30 mouse cellular contexts compared by ENCODE assay signal in the genomic region with DNA sequence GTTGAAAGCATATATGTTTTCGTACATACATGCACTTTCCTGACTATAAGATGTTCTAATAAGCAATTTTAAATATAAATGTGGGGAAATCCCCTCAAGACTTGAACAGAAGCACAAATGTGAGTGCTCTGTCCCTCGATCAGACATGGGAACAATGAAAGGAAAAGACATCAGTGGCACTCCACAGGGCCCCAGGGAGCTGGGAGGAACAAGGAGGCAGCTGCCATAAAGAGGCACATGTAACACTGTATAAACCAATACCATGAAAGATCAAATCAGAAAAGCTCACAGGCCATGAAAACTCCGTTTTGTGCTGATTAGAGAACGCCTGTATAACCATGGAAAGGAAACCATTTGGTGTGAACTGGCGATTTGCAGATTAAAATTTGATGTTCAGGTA.
A peak's percentile ranks its signal among the peaks of the same experiment; 100 is the strongest.
DNase-seq lines count a peak whose midpoint lies in the region; ATAC-seq lines count a peak whose summit lies in the region.
"Had no signal": no experiment of that assay in that cellular context is flagged by ENCODE, and none has a peak within 500 bp of the region (broad histone marks: within the 10 kb centered on the region; RNA-seq: fewer than 3 reads in every experiment).

No protein-coding gene starts in this region.

- H3K4me1 ChIP-seq in forebrain, embryonic 14.5 days (ENCODE audit: control insufficient read depth, insufficient read depth, low read length), result no peaks in the 10 kb centered on the region
- no peaks in the 10 kb centered on the region for H3K4me1 ChIP-seq in forebrain, embryonic 11.5 days (replicated peaks; ENCODE audit: control insufficient read depth, insufficient read depth, low read length)
- no peaks in the 10 kb centered on the region for H3K4me1 ChIP-seq in midbrain, embryonic 11.5 days (ENCODE audit: control insufficient read depth, insufficient read depth, low read length)
- H3K4me1 ChIP-seq in midbrain, embryonic 16.5 days (ENCODE audit: control insufficient read depth, insufficient read depth, low read length), result no peaks in the 10 kb centered on the region; the same call in 1 of the 2 replicates
- H3K4me1 ChIP-seq in midbrain, embryonic 13.5 days (replicated peaks), result 0 out of 2 replicates have a peak, but pooled peaks cover 6% of the 10 kb centered on the region
- H3K4me1 ChIP-seq: forebrain, embryonic 12.5 days; heart, embryonic 13.5 days; hindbrain, embryonic 10.5 days; liver, embryonic 12.5 days; megakaryocyte, embryonic 14.5 days had no signal

- 72% methylated on average over 5 of the region's 5 CpGs for WGBS in forebrain, embryonic 14.5 days
- 73% methylated on average over 5 of the region's 5 CpGs for WGBS in forebrain, embryonic 11.5 days
- WGBS in midbrain, embryonic 11.5 days, result 70% methylated on average over 5 of the region's 5 CpGs
- WGBS in midbrain, embryonic 16.5 days, result 37% methylated on average over 5 of the region's 5 CpGs
- WGBS in midbrain, embryonic 13.5 days, result 37% methylated on average over 5 of the region's 5 CpGs

- H3K27me3 ChIP-seq in forebrain, embryonic 14.5 days (replicated peaks; ENCODE audit: control insufficient read depth, insufficient read depth, low read length), result no peaks in the 10 kb centered on the region
- H3K27me3 ChIP-seq in forebrain, embryonic 11.5 days (ENCODE audit: control insufficient read depth, insufficient read depth, low read length), result no peaks in the 10 kb centered on the region
- H3K27me3 ChIP-seq in midbrain, embryonic 11.5 days (ENCODE audit: control insufficient read depth, insufficient read depth, low read length), result no peaks in the 10 kb centered on the region
- H3K27me3 ChIP-seq in midbrain, embryonic 16.5 days (ENCODE audit: control insufficient read depth, insufficient read depth, low read depth, low read length), result no peaks in the 10 kb centered on the region
- H3K27me3 ChIP-seq in midbrain, embryonic 13.5 days, result no peaks in the 10 kb centered on the region
- H3K27me3 ChIP-seq: forebrain, embryonic 12.5 days; heart, embryonic 13.5 days; liver, embryonic 12.5 days; megakaryocyte, embryonic 14.5 days; Patski had no signal

- H3K27ac ChIP-seq in forebrain, embryonic 14.5 days (ENCODE audit: low read depth, low read length), result no peak overlapping the region
- no peak overlapping the region for H3K27ac ChIP-seq in forebrain, embryonic 11.5 days (ENCODE audit: low read depth, low read length)
- no peak overlapping the region for H3K27ac ChIP-seq in midbrain, embryonic 11.5 days (ENCODE audit: low read depth, low read length)
- no peak overlapping the region for H3K27ac ChIP-seq in midbrain, embryonic 16.5 days (ENCODE audit: low read length)
- peak overlapping the region; percentile 46 for H3K27ac ChIP-seq in midbrain, embryonic 13.5 days
- H3K27ac ChIP-seq: forebrain, embryonic 12.5 days; heart, embryonic 13.5 days; hindbrain, embryonic 10.5 days; layer of hippocampus, adult 2 months; left cerebral cortex, adult 2 months; liver, embryonic 12.5 days; stomach, postnatal 0 days had no signal

- DNase-seq in forebrain, embryonic 14.5 days (ENCODE audit: low spot score), result peak; percentile 10
- DNase-seq in forebrain, embryonic 11.5 days (ENCODE audit: low spot score), result no peak
- no peak for DNase-seq in midbrain, embryonic 11.5 days (ENCODE audit: low spot score, missing footprints)
- peak; percentile 35 for DNase-seq in retina, embryonic 14.5 days (ENCODE audit: low spot score)
- no peak for DNase-seq in Muller cell, postnatal 12 days (ENCODE audit: inconsistent ontology term)
- DNase-seq: adrenal gland, postnatal 10 days; cerebellum, adult 11-12 months; gastrocnemius, postnatal 10 days; heart, postnatal 14 days; kidney, adult 2 months; kidney, postnatal 36 days; liver, postnatal 0 days; lung, postnatal 4 days; right cerebral cortex, adult 18-20 months; right cerebral cortex, postnatal 4 days; thymus, adult 18-20 months; thymus, postnatal 36 days had no signal

- no peaks in the 10 kb centered on the region for H3K36me3 ChIP-seq in forebrain, embryonic 14.5 days (ENCODE audit: control insufficient read depth, insufficient read depth, low read length)
- H3K36me3 ChIP-seq in forebrain, embryonic 11.5 days (ENCODE audit: control insufficient read depth, insufficient read depth, low read length), result no peaks in the 10 kb centered on the region
- H3K36me3 ChIP-seq in midbrain, embryonic 11.5 days (ENCODE audit: control insufficient read depth, insufficient read depth, low read length), result no peaks in the 10 kb centered on the region
- no peaks in the 10 kb centered on the region for H3K36me3 ChIP-seq in midbrain, embryonic 16.5 days (ENCODE audit: control insufficient read depth, insufficient read depth, low read length)
- H3K36me3 ChIP-seq in midbrain, embryonic 13.5 days, result no peaks in the 10 kb centered on the region
- H3K36me3 ChIP-seq: forebrain, embryonic 12.5 days; G1E; heart, embryonic 13.5 days; hindbrain, embryonic 10.5 days; liver, embryonic 12.5 days had no signal

- no peaks in the 10 kb centered on the region for H3K9me3 ChIP-seq in forebrain, embryonic 14.5 days (replicated peaks; ENCODE audit: control insufficient read depth, low read length)
- no peaks in the 10 kb centered on the region for H3K9me3 ChIP-seq in forebrain, embryonic 11.5 days (ENCODE audit: control insufficient read depth, low read length)
- H3K9me3 ChIP-seq in midbrain, embryonic 11.5 days (ENCODE audit: control insufficient read depth, low read length), result no peaks in the 10 kb centered on the region
- no peaks in the 10 kb centered on the region for H3K9me3 ChIP-seq in midbrain, embryonic 16.5 days (replicated peaks; ENCODE audit: control insufficient read depth, low read length, poor library complexity, severe bottlenecking)
- H3K9me3 ChIP-seq in midbrain, embryonic 13.5 days, result no peaks in the 10 kb centered on the region
- H3K9me3 ChIP-seq: forebrain, embryonic 12.5 days; G1E; heart, embryonic 13.5 days; hindbrain, embryonic 10.5 days; liver, embryonic 12.5 days had no signal

- no peak overlapping the region for H3K4me3 ChIP-seq in forebrain, embryonic 14.5 days (ENCODE audit: low read depth, low read length)
- no peak overlapping the region for H3K4me3 ChIP-seq in forebrain, embryonic 11.5 days (ENCODE audit: low read depth, low read length)
- H3K4me3 ChIP-seq in midbrain, embryonic 11.5 days (ENCODE audit: low read depth, low read length), result no peak overlapping the region
- H3K4me3 ChIP-seq in midbrain, embryonic 16.5 days (ENCODE audit: low read depth, low read length), result no peak overlapping the region
- H3K4me3 ChIP-seq in midbrain, embryonic 13.5 days (replicated peaks), result no peak overlapping the region
- H3K4me3 ChIP-seq: erythroblast, embryonic 14.5 days; forebrain, embryonic 12.5 days; heart, embryonic 13.5 days; hindbrain, embryonic 10.5 days; layer of hippocampus, adult 2 months; left cerebral cortex, adult 2 months; liver, embryonic 12.5 days; megakaryocyte, embryonic 14.5 days had no signal

- no peak overlapping the region for H3K9ac ChIP-seq in forebrain, embryonic 14.5 days (ENCODE audit: low read length)
- H3K9ac ChIP-seq in forebrain, embryonic 11.5 days (ENCODE audit: low read length), result no peak overlapping the region
- no peak overlapping the region for H3K9ac ChIP-seq in midbrain, embryonic 11.5 days (ENCODE audit: low read length)
- H3K9ac ChIP-seq in midbrain, embryonic 16.5 days (ENCODE audit: low read depth, low read length), result no peak overlapping the region
- no peak overlapping the region for H3K9ac ChIP-seq in midbrain, embryonic 13.5 days (replicated peaks)
- H3K9ac ChIP-seq: forebrain, embryonic 12.5 days; heart, embryonic 13.5 days; liver, embryonic 12.5 days; liver, postnatal 0 days had no signal

- no peak overlapping the region for H3K4me2 ChIP-seq in forebrain, embryonic 14.5 days (ENCODE audit: low read length)
- H3K4me2 ChIP-seq in forebrain, embryonic 11.5 days (ENCODE audit: low read depth, low read length, severe bottlenecking), result no peak overlapping the region
- no peak overlapping the region for H3K4me2 ChIP-seq in midbrain, embryonic 11.5 days
- no peak overlapping the region for H3K4me2 ChIP-seq in midbrain, embryonic 16.5 days (ENCODE audit: low read length)
- H3K4me2 ChIP-seq in midbrain, embryonic 13.5 days (replicated peaks), result no peak overlapping the region
- H3K4me2 ChIP-seq: forebrain, embryonic 12.5 days; heart, embryonic 13.5 days; liver, embryonic 12.5 days had no signal

- no peak for ATAC-seq in forebrain, embryonic 14.5 days
- no peak for ATAC-seq in forebrain, embryonic 11.5 days (replicated peaks; ENCODE audit: low FRiP score)
- ATAC-seq in midbrain, embryonic 11.5 days (ENCODE audit: low FRiP score), result peak; percentile 55; the same call in 1 of the 2 replicates
- ATAC-seq in midbrain, embryonic 16.5 days, result no peak
- ATAC-seq in midbrain, embryonic 13.5 days, result peak; percentile 80
- ATAC-seq: liver, embryonic 12.5 days; liver, postnatal 0 days; Patski had no signal

Comparison
In these comparisons a context has a peak if more than half of its experiments do, and no peak if none do; other contexts are left out.
1. ATAC-seq: peak in midbrain, embryonic 11.5 days (single experiment) and midbrain, embryonic 13.5 days (single experiment); none in forebrain, embryonic 14.5 days (single experiment), forebrain, embryonic 11.5 days (single experiment) and midbrain, embryonic 16.5 days (single experiment).
2. DNase-seq: peak in forebrain, embryonic 14.5 days (single experiment) and retina, embryonic 14.5 days (single experiment); none in forebrain, embryonic 11.5 days (single experiment), midbrain, embryonic 11.5 days (single experiment) and Muller cell, postnatal 12 days (single experiment).